Mouse (Mus musculus): Measurements from ENCODE around the gene Trmt2a.

Gene Trmt2a

GRCm38 (mm10) chr16:18213689-18214088 is 34.8 kb upstream of the Trmt2a start:
- no peaks in the 10 kb centered on the region for H3K9me3 ChIP-seq (ENCODE audit: low read length)
- TF ChIP-seq POU5F1 (IDR thresholded peaks at IDR 0.05; ENCODE audit: borderline replicate concordance, low read length) (no peak), CTCF (conservative IDR thresholded peaks at IDR 0.05; ENCODE audit: low read length) (no peak), NANOG (IDR thresholded peaks at IDR 0.05; ENCODE audit: borderline replicate concordance, low read length) (no peak)

GRCm38 (mm10) chr16:18214858-18215257 is 33.6 kb upstream of the Trmt2a start:
- peaks cover 26% of the 10 kb centered on the region for H3K27me3 ChIP-seq (ENCODE audit: insufficient read depth, low read length)
- H3K9me3 ChIP-seq (ENCODE audit: low read length) = no peaks in the 10 kb centered on the region
- H3K4me1 ChIP-seq (replicated peaks; ENCODE audit: low read depth, low read length) = peaks cover 11% of the 10 kb centered on the region
- no peak for TF ChIP-seq CTCF (conservative IDR thresholded peaks at IDR 0.05; ENCODE audit: low read length)
- TF ChIP-seq POU5F1 (IDR thresholded peaks at IDR 0.05; ENCODE audit: borderline replicate concordance, low read length) = no peak
- no peak for TF ChIP-seq NANOG (IDR thresholded peaks at IDR 0.05; ENCODE audit: borderline replicate concordance, low read length)
- no peaks in the 10 kb centered on the region for H3K36me3 ChIP-seq (ENCODE audit: insufficient read depth, low read length)
- no peak overlapping the region for H3K4me3 ChIP-seq (replicated peaks; ENCODE audit: low read length)

More at GRCm38 (mm10) chr16:18213689-18214088, 34.8 kb upstream of the Trmt2a start:
- Histone ChIP-seq H3K36me3 (ENCODE audit: insufficient read depth, low read length) (no peaks in the 10 kb centered on the region), H3K4me1 (replicated peaks; ENCODE audit: low read depth, low read length) (peaks cover 9% of the 10 kb centered on the region; the same call in 1 of the 2 replicates), H3K4me3 (replicated peaks; ENCODE audit: low read length) (no peak overlapping the region), H3K27me3 (ENCODE audit: insufficient read depth, low read length) (peaks cover 33% of the 10 kb centered on the region)

DNA sequence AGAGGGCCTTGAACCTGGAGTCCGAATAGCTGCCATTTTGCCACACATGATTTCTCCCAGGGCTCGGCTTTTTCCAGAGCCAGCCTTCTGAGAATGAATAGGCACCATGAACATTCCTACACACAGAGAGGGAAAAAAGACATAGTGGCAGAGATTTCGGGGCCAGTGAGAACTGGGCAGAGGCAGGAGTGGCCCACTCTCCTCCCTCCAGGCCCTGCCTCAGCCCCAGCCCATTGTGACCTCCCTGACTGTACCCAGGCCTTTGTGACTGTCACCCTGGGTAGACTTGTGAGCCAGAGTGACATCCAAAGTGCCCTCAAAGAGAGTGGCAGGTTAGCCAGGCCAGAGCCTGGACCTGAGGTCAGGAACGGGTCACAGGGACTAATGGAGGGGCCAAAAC is 30.9 kb upstream of the Trmt2a start, which contains the start of gene Ccdc188:
Ccdc188 (plus strand) TSS at position 301 of the 400 bp plus-strand sequence.
- no peak for TF ChIP-seq CTCF (conservative IDR thresholded peaks at IDR 0.05; ENCODE audit: low read length)
- TF ChIP-seq POU5F1 (IDR thresholded peaks at IDR 0.05; ENCODE audit: borderline replicate concordance, low read length) = no peak
- no peak for TF ChIP-seq NANOG (IDR thresholded peaks at IDR 0.05; ENCODE audit: borderline replicate concordance, low read length)
- Histone ChIP-seq H3K4me3 (replicated peaks; ENCODE audit: low read length) (no peak within 1 kb of the TSS), H3K9me3 (ENCODE audit: low read length) (no peaks in the 10 kb centered on the region), H3K27me3 (ENCODE audit: insufficient read depth, low read length) (peaks cover 11% of the 10 kb centered on the region; the same call in 1 of the 2 replicates), H3K36me3 (ENCODE audit: insufficient read depth, low read length) (peaks cover 4% of the 10 kb centered on the region), H3K4me1 (replicated peaks; ENCODE audit: low read depth, low read length) (peaks cover 7% of the 10 kb centered on the region; the same call in 1 of the 2 replicates)

- no peak for TF ChIP-seq CTCF (conservative IDR thresholded peaks at IDR 0.05; ENCODE audit: low read length)
- TF ChIP-seq NANOG (IDR thresholded peaks at IDR 0.05; ENCODE audit: borderline replicate concordance, low read length) = no peak
- no peak for TF ChIP-seq POU5F1 (IDR thresholded peaks at IDR 0.05; ENCODE audit: borderline replicate concordance, low read length)
- Histone ChIP-seq H3K4me3 (replicated peaks; ENCODE audit: low read length) (no peak overlapping the region), H3K36me3 (ENCODE audit: insufficient read depth, low read length) (peaks cover 14% of the 10 kb centered on the region), H3K4me1 (replicated peaks; ENCODE audit: low read depth, low read length) (peaks cover 7% of the 10 kb centered on the region; the same call in 1 of the 2 replicates), H3K27me3 (ENCODE audit: insufficient read depth, low read length) (peaks cover 7% of the 10 kb centered on the region; the same call in 1 of the 2 replicates), H3K9me3 (ENCODE audit: low read length) (no peaks in the 10 kb centered on the region)
Measured at GRCm38 (mm10) chr16:18218580-18218996, 29.9 kb upstream of the Trmt2a start.

DNA sequence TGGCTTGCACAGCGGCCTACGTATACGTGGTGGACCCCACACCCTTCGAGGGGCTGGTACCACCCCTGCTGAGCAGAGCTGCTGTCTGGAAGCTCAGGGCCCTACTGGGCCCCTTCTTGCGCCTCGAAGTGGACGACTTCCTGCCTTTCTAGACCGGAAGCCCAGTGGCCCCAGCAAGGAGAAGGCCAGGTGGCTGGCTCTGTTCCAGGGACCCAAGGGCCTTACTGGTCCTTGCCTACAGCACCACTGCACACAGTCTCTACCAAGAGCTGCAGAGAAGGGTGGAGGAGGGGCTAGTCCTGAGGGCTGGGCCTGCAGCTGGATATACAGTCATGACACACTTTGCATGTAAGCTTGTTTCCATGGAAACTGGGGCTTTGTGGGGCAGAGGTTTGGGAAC is 28.5 kb upstream of the Trmt2a start:
- H3K36me3 ChIP-seq (ENCODE audit: insufficient read depth, low read length) = peaks cover 28% of the 10 kb centered on the region
- TF ChIP-seq POU5F1 (IDR thresholded peaks at IDR 0.05; ENCODE audit: borderline replicate concordance, low read length) = no peak
- TF ChIP-seq NANOG (IDR thresholded peaks at IDR 0.05; ENCODE audit: borderline replicate concordance, low read length) = no peak
- TF ChIP-seq CTCF (conservative IDR thresholded peaks at IDR 0.05; ENCODE audit: low read length) = no peak
- H3K4me3 ChIP-seq (replicated peaks; ENCODE audit: low read length) = no peak overlapping the region
- H3K4me1 ChIP-seq (replicated peaks; ENCODE audit: low read depth, low read length) = peaks cover 11% of the 10 kb centered on the region; the same call in 1 of the 2 replicates
- H3K27me3 ChIP-seq (ENCODE audit: insufficient read depth, low read length) = peaks cover 5% of the 10 kb centered on the region; the same call in 1 of the 2 replicates
- no peaks in the 10 kb centered on the region for H3K9me3 ChIP-seq (ENCODE audit: low read length)

- Histone ChIP-seq H3K27me3 (ENCODE audit: insufficient read depth, low read length) (peaks cover 5% of the 10 kb centered on the region; the same call in 1 of the 2 replicates), H3K9me3 (ENCODE audit: low read length) (no peaks in the 10 kb centered on the region), H3K36me3 (ENCODE audit: insufficient read depth, low read length) (peaks cover 34% of the 10 kb centered on the region), H3K4me1 (replicated peaks; ENCODE audit: low read depth, low read length) (peaks cover 11% of the 10 kb centered on the region; the same call in 1 of the 2 replicates), H3K4me3 (replicated peaks; ENCODE audit: low read length) (no peak overlapping the region)
- no peak for TF ChIP-seq NANOG (IDR thresholded peaks at IDR 0.05; ENCODE audit: borderline replicate concordance, low read length)
- TF ChIP-seq CTCF (conservative IDR thresholded peaks at IDR 0.05; ENCODE audit: low read length) = no peak
- no peak for TF ChIP-seq POU5F1 (IDR thresholded peaks at IDR 0.05; ENCODE audit: borderline replicate concordance, low read length)
Measured at GRCm38 (mm10) chr16:18220856-18221542, 27.5 kb upstream of the Trmt2a start.

GRCm38 (mm10) chr16:18221543-18221898 is 27.0 kb upstream of the Trmt2a start:
- H3K36me3 ChIP-seq (ENCODE audit: insufficient read depth, low read length) = peaks cover 39% of the 10 kb centered on the region
- peaks cover 11% of the 10 kb centered on the region; the same call in 1 of the 2 replicates for H3K4me1 ChIP-seq (replicated peaks; ENCODE audit: low read depth, low read length)
- no peaks in the 10 kb centered on the region for H3K9me3 ChIP-seq (ENCODE audit: low read length)
- H3K27me3 ChIP-seq (ENCODE audit: insufficient read depth, low read length) = peaks cover 5% of the 10 kb centered on the region; the same call in 1 of the 2 replicates
- H3K4me3 ChIP-seq (replicated peaks; ENCODE audit: low read length) = no peak overlapping the region
- TF ChIP-seq POU5F1 (IDR thresholded peaks at IDR 0.05; ENCODE audit: borderline replicate concordance, low read length) (no peak), CTCF (conservative IDR thresholded peaks at IDR 0.05; ENCODE audit: low read length) (peak; percentile 23)

GRCm38 (mm10) chr16:18222188-18222587 is 26.3 kb upstream of the Trmt2a start:
- H3K36me3 ChIP-seq (ENCODE audit: insufficient read depth, low read length) = peaks cover 46% of the 10 kb centered on the region
- H3K4me1 ChIP-seq (replicated peaks; ENCODE audit: low read depth, low read length) = peaks cover 14% of the 10 kb centered on the region; the same call in 1 of the 2 replicates
- H3K27me3 ChIP-seq (ENCODE audit: insufficient read depth, low read length) = peaks cover 5% of the 10 kb centered on the region; the same call in 1 of the 2 replicates
- no peak overlapping the region for H3K4me3 ChIP-seq (replicated peaks; ENCODE audit: low read length)
- no peak for TF ChIP-seq NANOG (IDR thresholded peaks at IDR 0.05; ENCODE audit: borderline replicate concordance, low read length)
- TF ChIP-seq POU5F1 (IDR thresholded peaks at IDR 0.05; ENCODE audit: borderline replicate concordance, low read length) = no peak
- TF ChIP-seq CTCF (conservative IDR thresholded peaks at IDR 0.05; ENCODE audit: low read length) = no peak
- H3K9me3 ChIP-seq (ENCODE audit: low read length) = no peaks in the 10 kb centered on the region
